Mouse (Mus musculus): Measurements from ENCODE around the gene Mrps10. TPM values are rescaled to one million over a fixed set of nuclear protein-coding genes. Genes with fewer than 3 reads are reported as not detected.

The Mrps10 gene
- total RNA-seq (2021): 10 to 100 TPM; 30.0 to 36.1 TPM

- DNase-seq (ENCODE audit: low spot score in 2 of 2): peak; percentile 88 to 92
- intact Hi-C loops (cut with DNase I): loop anchor here (2.0 kb wide), 1 partner anchor 330 kb away; no protein-coding TSS in a partner anchor
Observed at GRCm38 (mm10) chr17:47368401-47369086, at the start of gene Mrps10. Mrps10 (plus strand) TSS chr17:47368887.

GRCm38 (mm10) chr17:47318972-47319625, 49.6 kb upstream of the Mrps10 start:
- no peak for DNase-seq (ENCODE audit: low spot score in 2 of 2)
- intact Hi-C loops (cut with DNase I): no loop called here

- no peak for DNase-seq (ENCODE audit: low spot score in 2 of 2)
- intact Hi-C loops (cut with DNase I): no loop called here
Observed at GRCm38 (mm10) chr17:47319761-47320160, 48.9 kb upstream of the Mrps10 start.

- intact Hi-C loops (cut with DNase I): no loop called here
- peak in 1 of 2 experiments; percentile 49 for DNase-seq (ENCODE audit: low spot score in 2 of 2)
Observed at GRCm38 (mm10) chr17:47322128-47322990, 46.3 kb upstream of the Mrps10 start.

GRCm38 (mm10) chr17:47322991-47323295, 45.7 kb upstream of the Mrps10 start:
- intact Hi-C loops (cut with DNase I): no loop called here
- DNase-seq (ENCODE audit: low spot score in 2 of 2): no peak

- intact Hi-C loops (cut with DNase I): no loop called here
- no peak for DNase-seq (ENCODE audit: low spot score in 2 of 2)
Observed at GRCm38 (mm10) chr17:47327559-47327958, 41.1 kb upstream of the Mrps10 start.

- intact Hi-C loops (cut with DNase I): no loop called here
Observed at GRCm38 (mm10) chr17:47327969-47328368, 40.7 kb upstream of the Mrps10 start.

GRCm38 (mm10) chr17:47328552-47329343, 39.9 kb upstream of the Mrps10 start:
- no peak for DNase-seq (ENCODE audit: low spot score in 2 of 2)
- intact Hi-C loops (cut with DNase I): no loop called here

More at GRCm38 (mm10) chr17:47327969-47328368, 40.7 kb upstream of the Mrps10 start:
- DNase-seq (ENCODE audit: low spot score in 2 of 2): no peak

- no peak for DNase-seq (ENCODE audit: low spot score in 2 of 2)
- intact Hi-C loops (cut with DNase I): loop anchor here (5.0 kb wide), 2 partner anchors 188 to 293 kb away; no protein-coding TSS in a partner anchor
Observed at GRCm38 (mm10) chr17:47330616-47331015, 38.1 kb upstream of the Mrps10 start.

- peak in 1 of 2 experiments; percentile 36 for DNase-seq (ENCODE audit: low spot score in 2 of 2)
- intact Hi-C loops (cut with DNase I): loop anchor here (5.0 kb wide), 2 partner anchors 190 to 295 kb away; no protein-coding TSS in a partner anchor
Observed at GRCm38 (mm10) chr17:47332001-47332611, 36.6 kb upstream of the Mrps10 start.

GRCm38 (mm10) chr17:47332664-47333063, 36.0 kb upstream of the Mrps10 start:
- intact Hi-C loops (cut with DNase I): loop anchor here (5.0 kb wide), 2 partner anchors 190 to 295 kb away; no protein-coding TSS in a partner anchor
- peak in 1 of 2 experiments; percentile 40 for DNase-seq (ENCODE audit: low spot score in 2 of 2)

GRCm38 (mm10) chr17:47333409-47333808, 35.3 kb upstream of the Mrps10 start:
- DNase-seq (ENCODE audit: low spot score in 2 of 2): no peak
- intact Hi-C loops (cut with DNase I): loop anchor here (5.0 kb wide), 2 partner anchors 191 to 296 kb away; no protein-coding TSS in a partner anchor

GRCm38 (mm10) chr17:47343121-47343520, 25.6 kb upstream of the Mrps10 start:
- DNase-seq (ENCODE audit: low spot score in 2 of 2): no peak
- intact Hi-C loops (cut with DNase I): no loop called here

- DNase-seq (ENCODE audit: low spot score in 2 of 2): no peak
- intact Hi-C loops (cut with DNase I): no loop called here
Observed at GRCm38 (mm10) chr17:47349721-47350319, 18.9 kb upstream of the Mrps10 start.

- peak in 1 of 2 experiments; percentile 34 for DNase-seq (ENCODE audit: low spot score in 2 of 2)
- intact Hi-C loops (cut with DNase I): no loop called here
Observed at GRCm38 (mm10) chr17:47359964-47360363, 8.7 kb upstream of the Mrps10 start.

- DNase-seq (ENCODE audit: low spot score in 2 of 2): peak in 1 of 2 experiments; percentile 38
- intact Hi-C loops (cut with DNase I): no loop called here
Observed at GRCm38 (mm10) chr17:47361343-47361742, 7.3 kb upstream of the Mrps10 start.

GRCm38 (mm10) chr17:47369087-47369443, 378 bp downstream of the Mrps10 start:
- intact Hi-C loops (cut with DNase I): loop anchor here (2.0 kb wide), 1 partner anchor 330 kb away; no protein-coding TSS in a partner anchor

GRCm38 (mm10) chr17:47371451-47371850, 2.8 kb downstream of the Mrps10 start:
- intact Hi-C loops (cut with DNase I): loop anchor here (5.0 kb wide), 1 partner anchor 321 kb away; the partner anchor contains the start of genes Gm21981 and Prickle4
- peak; percentile 66 to 75 for DNase-seq (ENCODE audit: low spot score in 2 of 2)

More at GRCm38 (mm10) chr17:47369087-47369443, 378 bp downstream of the Mrps10 start:
- DNase-seq (ENCODE audit: low spot score in 2 of 2): no peak

All from left cerebral cortex, postnatal 25 days (tissue).